Mouse (Mus musculus): ENCODE measurements around the gene Anln. TPM values are rescaled to one million over a fixed set of nuclear protein-coding genes. Genes with fewer than 3 reads are reported as not detected.
"Not testable (repeated sequence)": the region's sequence is repeated elsewhere in the genome, so short reads cannot be mapped to it uniquely, and the experiment has no call there.

The Anln gene
- polyA plus RNA-seq, 1 experiment from 2014 or later = 40.9 TPM

DNA sequence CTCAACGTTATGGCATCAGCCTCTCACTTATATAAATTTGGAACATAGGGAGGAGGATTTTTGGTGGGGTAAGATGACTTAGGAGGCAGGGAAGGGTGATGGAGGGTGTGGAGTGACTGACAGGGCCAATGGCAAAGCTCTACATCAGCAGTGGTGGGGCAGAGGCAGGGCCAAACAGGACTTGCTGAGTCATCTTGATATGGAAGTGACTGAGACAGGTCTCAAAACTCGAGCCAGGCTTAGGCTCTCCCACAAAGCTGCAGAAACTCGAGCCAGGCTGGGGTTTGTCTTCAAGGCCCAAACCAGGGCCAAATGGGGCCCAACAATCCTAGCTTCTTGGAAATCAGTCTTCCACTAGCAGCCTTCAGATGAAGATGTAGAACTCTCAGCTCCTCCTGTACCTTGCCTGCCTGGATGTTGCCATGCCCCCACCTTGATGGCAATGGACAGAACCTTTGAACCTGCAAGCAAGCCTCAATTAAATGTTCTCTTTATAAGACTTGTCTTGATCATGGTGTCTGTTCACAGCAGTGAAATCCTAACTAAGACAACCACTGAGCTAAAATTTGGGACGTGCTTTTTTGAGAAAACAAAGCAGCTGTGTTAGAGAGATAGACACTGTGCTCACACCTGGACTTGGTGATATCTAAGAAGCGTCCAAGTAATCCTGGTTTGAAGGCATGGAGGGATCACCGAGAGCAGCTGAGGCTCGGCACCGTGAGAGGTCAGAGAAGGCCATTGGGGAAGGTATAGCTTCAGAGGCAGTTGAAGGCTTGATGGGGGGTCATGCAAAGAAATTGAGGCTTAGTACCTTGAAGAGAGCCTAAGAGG lies 66.4 kb downstream of the Anln start:
- 78% methylated on average over 8 of the region's 8 CpGs for WGBS
- DNase-seq (ENCODE audit: low spot score, missing footprints) = no peak

GRCm38 (mm10) chr9:22319109-22319508 lies 69.9 kb downstream of the Anln start:
- Histone ChIP-seq H3K9me3 (ENCODE audit: control insufficient read depth, low read length) (peaks cover 3% of the 10 kb centered on the region; the same call in 1 of the 2 replicates), H3K9ac (ENCODE audit: low read length) (no peak overlapping the region), H3K36me3 (ENCODE audit: control insufficient read depth, insufficient read depth, low read length) (no peaks in the 10 kb centered on the region), H3K4me2 (no peak overlapping the region), H3K4me1 (ENCODE audit: control insufficient read depth, insufficient read depth, low read length) (no peaks in the 10 kb centered on the region), H3K27ac (ENCODE audit: low read depth, low read length) (no peak overlapping the region), H3K4me3 (ENCODE audit: low read depth, low read length) (no peak overlapping the region), H3K27me3 (ENCODE audit: control insufficient read depth, insufficient read depth, low read length) (no peaks in the 10 kb centered on the region)
- DNase-seq (ENCODE audit: low spot score, missing footprints) (no peak), ATAC-seq (ENCODE audit: low FRiP score) (no peak)
- WGBS = 96% methylated on average over 1 of the region's 1 CpGs

More for the DNA sequence above, 66.4 kb downstream of the Anln start:
- ATAC-seq (ENCODE audit: low FRiP score) = no peak
- Histone ChIP-seq H3K4me2 (no peak overlapping the region), H3K4me1 (ENCODE audit: control insufficient read depth, insufficient read depth, low read length) (peaks cover 7% of the 10 kb centered on the region; the same call in 1 of the 2 replicates), H3K36me3 (ENCODE audit: control insufficient read depth, insufficient read depth, low read length) (no peaks in the 10 kb centered on the region), H3K27me3 (ENCODE audit: control insufficient read depth, insufficient read depth, low read length) (no peaks in the 10 kb centered on the region), H3K9ac (ENCODE audit: low read length) (no peak overlapping the region), H3K9me3 (ENCODE audit: control insufficient read depth, low read length) (no peaks in the 10 kb centered on the region; the same call in 1 of the 2 replicates), H3K27ac (ENCODE audit: low read depth, low read length) (no peak overlapping the region), H3K4me3 (ENCODE audit: low read depth, low read length) (no peak overlapping the region)

DNA sequence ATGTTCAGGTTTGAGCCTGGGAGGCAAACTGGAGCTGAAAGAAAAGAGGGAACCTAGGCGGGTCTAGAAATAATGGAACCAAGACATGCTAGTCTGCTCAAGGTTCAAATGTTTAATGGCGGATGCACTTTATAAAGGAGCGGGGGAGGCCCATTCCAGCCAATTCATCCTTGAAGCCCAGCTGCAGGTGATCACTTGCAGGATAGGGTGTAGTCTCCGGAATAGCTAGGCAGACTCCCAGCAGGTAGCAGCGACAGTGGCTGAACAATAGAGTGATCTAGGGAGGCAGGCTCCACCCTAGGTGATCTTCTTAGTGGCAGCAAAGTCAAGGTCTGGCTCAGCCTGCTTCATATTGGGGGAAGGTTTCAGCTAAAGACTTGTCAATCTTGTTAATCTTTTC lies 72.9 kb downstream of the Anln start:
- WGBS = 61% methylated on average over 5 of the region's 5 CpGs
- not testable (repeated sequence) for H3K36me3 ChIP-seq (ENCODE audit: control insufficient read depth, insufficient read depth, low read length)

DNA sequence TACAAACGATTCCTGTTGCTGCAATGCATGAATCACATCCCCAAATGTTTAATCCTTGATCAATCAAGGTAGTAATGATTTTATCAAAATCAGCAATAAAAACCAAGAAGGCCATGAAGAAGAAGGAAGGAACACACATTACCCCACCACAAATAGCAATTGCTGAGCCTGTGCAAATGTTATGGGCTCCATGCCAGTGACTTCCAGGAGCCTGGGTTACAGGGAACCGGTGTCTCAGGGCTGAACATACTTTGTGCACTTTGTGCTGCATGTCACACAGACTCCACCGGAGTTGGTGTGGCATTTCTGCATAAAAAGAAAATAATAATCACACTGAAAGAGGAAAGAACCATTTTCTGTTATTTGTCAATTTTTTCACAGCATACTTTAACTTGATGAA lies 74.9 kb downstream of the Anln start:
- no peak overlapping the region for H3K27ac ChIP-seq (ENCODE audit: low read depth, low read length)
- H3K27me3 ChIP-seq (ENCODE audit: control insufficient read depth, insufficient read depth, low read length) = no peaks in the 10 kb centered on the region
- peaks cover 3% of the 10 kb centered on the region; the same call in 1 of the 2 replicates for H3K9me3 ChIP-seq (ENCODE audit: control insufficient read depth, low read length)
- H3K36me3 ChIP-seq (ENCODE audit: control insufficient read depth, insufficient read depth, low read length) = no peaks in the 10 kb centered on the region
- H3K4me3 ChIP-seq (ENCODE audit: low read depth, low read length) = no peak overlapping the region
- ATAC-seq (ENCODE audit: low FRiP score) (no peak), DNase-seq (ENCODE audit: low spot score, missing footprints) (no peak)
- no peaks in the 10 kb centered on the region for H3K4me1 ChIP-seq (ENCODE audit: control insufficient read depth, insufficient read depth, low read length)
- no peak overlapping the region for H3K9ac ChIP-seq (ENCODE audit: low read length)
- WGBS = 90% methylated on average over 3 of the region's 3 CpGs
- H3K4me2 ChIP-seq = no peak overlapping the region

More for the DNA sequence above, 72.9 kb downstream of the Anln start:
- ATAC-seq (ENCODE audit: low FRiP score); H3K9me3 ChIP-seq (ENCODE audit: control insufficient read depth, low read length); H3K4me1 ChIP-seq (ENCODE audit: control insufficient read depth, insufficient read depth, low read length); H3K4me2 ChIP-seq; H3K27ac ChIP-seq (ENCODE audit: low read depth, low read length); H3K4me3 ChIP-seq (ENCODE audit: low read depth, low read length); H3K27me3 ChIP-seq (ENCODE audit: control insufficient read depth, insufficient read depth, low read length); DNase-seq (ENCODE audit: low spot score, missing footprints); H3K9ac ChIP-seq (ENCODE audit: low read length): not testable (repeated sequence)

DNA sequence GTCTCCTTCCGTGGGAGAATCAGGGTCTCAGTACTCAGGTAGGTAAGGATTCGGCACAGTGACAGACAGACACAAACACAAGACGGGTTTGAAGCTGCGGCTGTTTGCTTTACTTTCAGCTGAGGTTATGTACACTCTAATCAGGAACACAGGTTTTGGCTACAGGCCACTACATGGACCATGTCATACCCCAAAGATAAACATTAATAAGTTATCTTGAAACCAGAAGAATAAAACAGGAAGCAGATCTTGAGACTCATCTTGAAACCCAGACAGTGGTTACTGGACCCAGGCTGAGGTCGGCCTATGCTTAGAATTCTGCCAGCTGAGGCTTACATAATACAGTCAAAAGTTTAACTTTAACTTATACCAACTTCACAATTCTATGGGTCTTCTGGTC lies 75.8 kb downstream of the Anln start:
- no peak overlapping the region for H3K27ac ChIP-seq (ENCODE audit: low read depth, low read length)
- H3K36me3 ChIP-seq (ENCODE audit: control insufficient read depth, insufficient read depth, low read length) = no peaks in the 10 kb centered on the region
- peaks cover 3% of the 10 kb centered on the region; the same call in 1 of the 2 replicates for H3K9me3 ChIP-seq (ENCODE audit: control insufficient read depth, low read length)
- no peak overlapping the region for H3K4me3 ChIP-seq (ENCODE audit: low read depth, low read length)
- no peaks in the 10 kb centered on the region for H3K27me3 ChIP-seq (ENCODE audit: control insufficient read depth, insufficient read depth, low read length)
- DNase-seq (ENCODE audit: low spot score, missing footprints) = no peak
- H3K4me1 ChIP-seq (ENCODE audit: control insufficient read depth, insufficient read depth, low read length) = no peaks in the 10 kb centered on the region
- no peak overlapping the region for H3K4me2 ChIP-seq
- WGBS = 91% methylated on average over 5 of the region's 5 CpGs
- ATAC-seq (ENCODE audit: low FRiP score) = no peak
- no peak overlapping the region for H3K9ac ChIP-seq (ENCODE audit: low read length)

- no peak overlapping the region for H3K4me2 ChIP-seq
- no peaks in the 10 kb centered on the region; the same call in 1 of the 2 replicates for H3K9me3 ChIP-seq (ENCODE audit: control insufficient read depth, low read length)
- 95% methylated on average over 5 of the region's 5 CpGs for WGBS
- H3K9ac ChIP-seq (ENCODE audit: low read length) = no peak overlapping the region
- H3K27me3 ChIP-seq (ENCODE audit: control insufficient read depth, insufficient read depth, low read length) = no peaks in the 10 kb centered on the region
- peaks cover 2% of the 10 kb centered on the region; the same call in 1 of the 2 replicates for H3K36me3 ChIP-seq (ENCODE audit: control insufficient read depth, insufficient read depth, low read length)
- no peak for ATAC-seq (ENCODE audit: low FRiP score)
- DNase-seq (ENCODE audit: low spot score, missing footprints) = no peak
- peaks cover 8% of the 10 kb centered on the region for H3K4me1 ChIP-seq (ENCODE audit: control insufficient read depth, insufficient read depth, low read length)
- no peak overlapping the region for H3K27ac ChIP-seq (ENCODE audit: low read depth, low read length)
- H3K4me3 ChIP-seq (ENCODE audit: low read depth, low read length) = no peak overlapping the region
Observed at GRCm38 (mm10) chr9:22309651-22310050, 79.3 kb downstream of the Anln start.

DNA sequence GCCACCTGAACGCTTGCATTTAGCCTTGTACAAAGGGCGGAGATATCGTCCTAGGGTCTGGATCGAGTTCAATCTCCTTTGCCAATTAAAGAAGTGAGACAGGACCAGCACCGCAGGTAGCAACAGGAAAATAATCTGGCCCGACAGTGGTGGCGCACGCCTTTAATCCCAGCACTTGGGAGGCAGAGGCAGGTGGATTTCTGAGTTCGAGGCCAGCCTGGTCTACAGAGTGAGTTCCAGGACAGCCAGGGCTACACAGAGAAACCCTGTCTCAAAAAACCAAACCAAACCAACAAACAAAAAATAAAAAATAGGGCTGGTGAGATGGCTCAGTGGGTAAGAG lies 81.1 kb downstream of the Anln start:
- H3K27me3 ChIP-seq (ENCODE audit: control insufficient read depth, insufficient read depth, low read length); H3K4me1 ChIP-seq (ENCODE audit: control insufficient read depth, insufficient read depth, low read length); H3K27ac ChIP-seq (ENCODE audit: low read depth, low read length); ATAC-seq (ENCODE audit: low FRiP score); H3K9me3 ChIP-seq (ENCODE audit: control insufficient read depth, low read length); DNase-seq (ENCODE audit: low spot score, missing footprints): not testable (repeated sequence)
- WGBS = 15% methylated on average over 9 of the region's 9 CpGs
- H3K36me3 ChIP-seq (ENCODE audit: control insufficient read depth, insufficient read depth, low read length) = peaks cover 14% of the 10 kb centered on the region
- peak overlapping the region; percentile 98 for H3K9ac ChIP-seq (ENCODE audit: low read length)
- H3K4me3 ChIP-seq (ENCODE audit: low read depth, low read length) = peak overlapping the region; percentile 92
- H3K4me2 ChIP-seq = peak overlapping the region; percentile 46

DNA sequence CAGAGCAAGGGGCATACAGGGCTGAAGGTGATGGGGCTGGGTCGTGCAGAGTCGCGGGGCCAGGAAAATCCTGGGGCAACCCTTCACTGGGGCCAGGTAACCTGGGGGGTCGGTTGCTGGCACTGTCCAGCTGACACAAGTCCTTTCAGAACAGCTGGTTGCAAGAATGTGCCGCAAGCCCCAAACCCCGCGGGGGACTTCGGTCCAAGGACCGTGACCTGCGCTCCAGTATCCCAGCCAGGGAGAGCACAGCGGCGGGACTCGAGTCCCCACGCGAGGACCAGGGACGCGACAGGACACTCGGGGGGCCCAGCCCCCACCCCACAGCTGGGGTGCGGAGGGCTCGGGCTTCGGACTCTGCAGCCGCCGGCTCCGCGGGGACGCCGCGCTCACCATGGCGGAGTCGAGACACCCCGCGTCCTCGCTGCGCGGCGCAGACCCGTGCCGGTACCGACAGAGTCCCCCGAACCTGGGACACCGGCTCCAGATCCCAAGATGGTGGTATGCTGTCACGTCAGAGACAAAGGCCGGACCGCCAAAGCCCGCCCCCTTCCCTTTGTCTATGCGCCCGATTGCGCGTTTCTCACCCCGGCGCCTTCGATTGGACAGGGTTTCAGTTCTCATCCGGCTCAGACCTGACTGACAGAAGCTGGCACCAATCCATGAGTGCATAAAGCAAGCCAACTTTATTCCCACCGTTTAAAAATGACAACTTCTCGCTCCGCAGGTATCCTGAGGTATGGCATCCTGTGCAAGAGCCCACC lies 81.7 kb downstream of the Anln start, which contains the start of gene Zfp810:
Gene Zfp810 (minus strand): TSS at position 493 of the 764 bp plus-strand sequence.
- 0% methylated on average over 55 of the region's 56 CpGs for WGBS
- peak; percentile 99 for ATAC-seq (ENCODE audit: low FRiP score)

DNA sequence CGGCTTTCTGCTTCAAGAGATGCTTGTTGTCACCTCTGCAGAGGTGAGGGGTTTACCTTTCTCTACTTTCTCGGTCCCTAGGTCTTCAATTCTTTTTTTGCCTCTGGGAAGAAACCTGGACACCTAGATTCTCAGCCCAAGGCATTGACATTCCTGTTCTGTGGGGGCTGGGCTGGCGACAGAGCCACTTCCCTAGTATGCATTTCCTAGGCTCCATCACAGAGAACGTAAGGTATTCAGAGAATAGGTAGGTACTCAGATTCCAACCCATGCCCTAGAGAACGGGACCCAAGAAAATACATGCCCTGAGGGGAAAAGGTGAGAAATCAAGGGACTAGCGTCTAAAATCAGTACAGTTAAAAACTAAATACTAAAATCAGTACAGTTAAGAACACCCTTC lies 82.3 kb downstream of the Anln start:
- DNase-seq (ENCODE audit: low spot score, missing footprints) = peak; percentile 86
- 29% methylated on average over 6 of the region's 6 CpGs for WGBS

More for the DNA sequence above, 81.7 kb downstream of the Anln start, which contains the start of gene Zfp810:
- Histone ChIP-seq H3K36me3 (ENCODE audit: control insufficient read depth, insufficient read depth, low read length) (peaks cover 17% of the 10 kb centered on the region), H3K4me3 (ENCODE audit: low read depth, low read length) (peak within 1 kb of the TSS; percentile 92), H3K27ac (ENCODE audit: low read depth, low read length) (peak within 1 kb of the TSS; percentile 63; the same call in 1 of the 2 replicates), H3K9me3 (ENCODE audit: control insufficient read depth, low read length) (no peaks in the 10 kb centered on the region; the same call in 1 of the 2 replicates), H3K4me1 (ENCODE audit: control insufficient read depth, insufficient read depth, low read length) (peaks cover 8% of the 10 kb centered on the region), H3K4me2 (peak within 1 kb of the TSS; percentile 86), H3K27me3 (ENCODE audit: control insufficient read depth, insufficient read depth, low read length) (no peaks in the 10 kb centered on the region), H3K9ac (ENCODE audit: low read length) (peak within 1 kb of the TSS; percentile 98)
- DNase-seq (ENCODE audit: low spot score, missing footprints) = peak; percentile 99

More for the DNA sequence above, 82.3 kb downstream of the Anln start:
- Histone ChIP-seq H3K27me3 (ENCODE audit: control insufficient read depth, insufficient read depth, low read length) (no peaks in the 10 kb centered on the region), H3K36me3 (ENCODE audit: control insufficient read depth, insufficient read depth, low read length) (peaks cover 17% of the 10 kb centered on the region), H3K9me3 (ENCODE audit: control insufficient read depth, low read length) (no peaks in the 10 kb centered on the region; the same call in 1 of the 2 replicates), H3K27ac (ENCODE audit: low read depth, low read length) (no peak overlapping the region), H3K4me2 (peak overlapping the region; percentile 86), H3K4me1 (ENCODE audit: control insufficient read depth, insufficient read depth, low read length) (peaks cover 8% of the 10 kb centered on the region), H3K4me3 (ENCODE audit: low read depth, low read length) (peak overlapping the region; percentile 92), H3K9ac (ENCODE audit: low read length) (peak overlapping the region; percentile 98)
- no peak for ATAC-seq (ENCODE audit: low FRiP score)
